Mouse (Mus musculus): Measurements from ENCODE around the gene Hspa12a. TPM values are rescaled to one million over a fixed set of nuclear protein-coding genes. Genes with fewer than 3 reads are reported as not detected.

Gene Hspa12a
- polyA plus RNA-seq, 1 experiment from 2014 or later = 0.53 TPM

GRCm38 (mm10) chr19:58776461-58776860 is 167.0 kb downstream of the Hspa12a start:
- H3K9ac ChIP-seq = no peak overlapping the region
- WGBS (ENCODE audit: insufficient replicate concordance) = 43% methylated on average over 5 of the region's 5 CpGs
- no peak overlapping the region for H3K4me2 ChIP-seq
- no peaks in the 10 kb centered on the region for H3K27me3 ChIP-seq
- DNase-seq (no peak), ATAC-seq (ENCODE audit: low read depth) (no peak)
- H3K4me3 ChIP-seq (replicated peaks) = no peak overlapping the region
- H3K36me3 ChIP-seq = no peaks in the 10 kb centered on the region
- H3K27ac ChIP-seq = no peak overlapping the region
- H3K9me3 ChIP-seq (replicated peaks) = no peaks in the 10 kb centered on the region
- H3K4me1 ChIP-seq (replicated peaks) = no peaks in the 10 kb centered on the region

- no peaks in the 10 kb centered on the region for H3K4me1 ChIP-seq (replicated peaks)
- ATAC-seq (ENCODE audit: low read depth) (no peak), DNase-seq (no peak)
- H3K4me3 ChIP-seq (replicated peaks) = no peak overlapping the region
- H3K27ac ChIP-seq = no peak overlapping the region
- no peaks in the 10 kb centered on the region for H3K36me3 ChIP-seq
- 86% methylated on average over 6 of the region's 6 CpGs for WGBS (ENCODE audit: insufficient replicate concordance)
- no peaks in the 10 kb centered on the region for H3K9me3 ChIP-seq (replicated peaks)
- H3K4me2 ChIP-seq = no peak overlapping the region
- H3K9ac ChIP-seq = no peak overlapping the region
- H3K27me3 ChIP-seq = no peaks in the 10 kb centered on the region
These were observed 176.1 kb downstream of the Hspa12a start for GRCm38 (mm10) chr19:58767329-58767728.

DNA sequence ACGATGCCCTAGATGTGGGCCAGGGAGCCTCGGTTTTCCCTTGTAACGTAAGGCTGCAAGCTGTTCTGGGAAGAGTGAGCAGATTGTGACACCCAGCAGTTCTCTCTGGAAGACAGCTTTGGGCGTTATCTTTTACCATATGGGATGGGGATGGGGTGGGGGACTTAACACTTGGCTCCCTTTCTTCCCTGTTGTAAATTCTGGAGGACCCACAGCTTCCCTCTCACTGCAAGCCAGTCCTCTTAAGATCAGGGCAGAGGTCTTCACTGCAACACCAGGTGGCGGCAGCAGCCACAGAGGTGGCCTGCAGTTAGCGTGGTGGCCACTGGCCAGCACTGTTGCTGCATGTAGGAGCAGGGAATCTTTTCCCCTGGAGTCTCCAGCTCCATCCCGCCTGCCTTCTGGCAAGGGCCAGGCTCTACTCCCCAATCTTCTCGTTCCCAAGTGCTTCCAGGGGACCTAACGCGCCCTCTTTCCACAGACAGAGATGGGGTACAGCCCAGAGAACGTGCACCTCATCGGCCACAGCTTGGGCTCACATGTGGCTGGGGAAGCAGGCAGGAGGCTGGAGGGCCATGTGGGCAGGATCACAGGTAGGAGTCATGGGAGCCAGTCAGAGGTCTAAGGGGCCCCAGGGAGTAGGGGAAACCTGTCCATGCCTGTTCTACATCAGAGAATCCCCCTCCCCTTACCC is 180.5 kb downstream of the Hspa12a start:
- H3K27ac ChIP-seq = no peak overlapping the region
- no peaks in the 10 kb centered on the region for H3K27me3 ChIP-seq
- peaks cover 3% of the 10 kb centered on the region; the same call in 1 of the 2 replicates for H3K4me1 ChIP-seq (replicated peaks)
- 17% methylated on average over 12 of the region's 12 CpGs for WGBS (ENCODE audit: insufficient replicate concordance)
- no peak overlapping the region for H3K4me3 ChIP-seq (replicated peaks)
- peak; percentile 54; the same call in 1 of the 2 replicates for ATAC-seq (ENCODE audit: low read depth)
- no peaks in the 10 kb centered on the region for H3K36me3 ChIP-seq
- H3K4me2 ChIP-seq = no peak overlapping the region
- no peak overlapping the region for H3K9ac ChIP-seq
- no peak for DNase-seq
- no peaks in the 10 kb centered on the region for H3K9me3 ChIP-seq (replicated peaks)

GRCm38 (mm10) chr19:58762316-58762715 is 181.1 kb downstream of the Hspa12a start:
- H3K4me1 ChIP-seq (replicated peaks) = peaks cover 3% of the 10 kb centered on the region; the same call in 1 of the 2 replicates

GRCm38 (mm10) chr19:58759423-58759822 is 184.0 kb downstream of the Hspa12a start, which contains the start of gene Pnliprp2:
Gene Pnliprp2 (plus strand): TSS chr19:58759719.
- Histone ChIP-seq H3K27me3 (no peaks in the 10 kb centered on the region), H3K9ac (no peak within 1 kb of the TSS), H3K27ac (no peak within 1 kb of the TSS), H3K4me3 (replicated peaks) (no peak within 1 kb of the TSS), H3K9me3 (replicated peaks) (0 out of 2 replicates have a peak, but pooled peaks cover 2% of the 10 kb centered on the region), H3K4me1 (replicated peaks) (peaks cover 3% of the 10 kb centered on the region; the same call in 1 of the 2 replicates), H3K36me3 (no peaks in the 10 kb centered on the region), H3K4me2 (no peak within 1 kb of the TSS)
- DNase-seq = peak; percentile 3
- 57% methylated on average over 9 of the region's 9 CpGs for WGBS (ENCODE audit: insufficient replicate concordance)
- peak; percentile 60 for ATAC-seq (ENCODE audit: low read depth)

More at GRCm38 (mm10) chr19:58762316-58762715, 181.1 kb downstream of the Hspa12a start:
- ATAC-seq (ENCODE audit: low read depth) (peak; percentile 42), DNase-seq (no peak)
- Histone ChIP-seq H3K4me2 (no peak overlapping the region), H3K27ac (no peak overlapping the region), H3K9ac (no peak overlapping the region), H3K36me3 (no peaks in the 10 kb centered on the region), H3K4me3 (replicated peaks) (no peak overlapping the region), H3K9me3 (replicated peaks) (no peaks in the 10 kb centered on the region), H3K27me3 (no peaks in the 10 kb centered on the region)
- 20% methylated on average over 6 of the region's 6 CpGs for WGBS (ENCODE audit: insufficient replicate concordance)

DNA sequence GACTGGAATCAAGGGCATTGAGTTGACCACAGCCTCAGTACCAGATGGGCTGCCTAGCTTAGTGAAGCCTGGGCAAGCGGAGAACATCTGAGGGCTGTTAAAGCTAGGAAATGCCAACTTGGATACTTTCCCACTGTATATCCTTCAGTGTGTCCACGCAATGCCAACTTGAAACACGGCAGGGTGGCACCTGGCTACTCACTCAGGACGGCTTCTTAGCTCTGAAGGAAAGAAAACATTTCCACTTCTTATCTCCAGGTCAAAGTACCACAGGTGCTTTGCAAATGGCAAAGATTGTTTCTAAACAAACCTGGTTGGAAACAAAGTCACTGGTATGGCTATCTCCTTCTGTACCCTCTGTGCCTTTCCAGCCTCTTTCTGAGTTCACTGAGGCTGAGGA is 184.6 kb downstream of the Hspa12a start:
- Histone ChIP-seq H3K4me2 (no peak overlapping the region), H3K9me3 (replicated peaks) (0 out of 2 replicates have a peak, but pooled peaks cover 2% of the 10 kb centered on the region), H3K27me3 (no peaks in the 10 kb centered on the region), H3K4me1 (replicated peaks) (peaks cover 3% of the 10 kb centered on the region; the same call in 1 of the 2 replicates), H3K36me3 (no peaks in the 10 kb centered on the region), H3K4me3 (replicated peaks) (no peak overlapping the region), H3K27ac (no peak overlapping the region), H3K9ac (no peak overlapping the region)
- WGBS (ENCODE audit: insufficient replicate concordance) = 66% methylated on average over 4 of the region's 4 CpGs
- DNase-seq (no peak), ATAC-seq (ENCODE audit: low read depth) (no peak)

GRCm38 (mm10) chr19:58751504-58751903 is 191.9 kb downstream of the Hspa12a start:
- no peak overlapping the region for H3K4me3 ChIP-seq (replicated peaks)
- 32% methylated on average over 2 of the region's 2 CpGs for WGBS (ENCODE audit: insufficient replicate concordance)

DNA sequence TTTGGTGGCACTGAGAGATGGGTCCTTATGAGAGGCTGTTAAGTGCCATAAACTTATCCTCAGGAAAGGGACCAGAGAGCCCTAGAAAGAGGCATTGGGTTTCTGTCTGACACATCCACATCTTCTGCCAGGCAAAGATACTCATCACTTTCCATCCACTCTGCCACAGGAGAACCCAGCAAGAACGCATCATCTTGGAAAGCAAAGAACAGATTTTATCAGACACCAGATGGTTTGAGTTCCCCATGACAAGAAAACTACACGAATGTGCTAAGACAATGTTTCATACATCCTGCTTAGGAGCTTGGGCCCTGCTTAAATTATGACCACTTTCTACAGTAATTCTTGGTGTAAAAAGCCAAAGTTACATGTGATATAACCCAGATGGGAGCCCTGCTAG is 192.6 kb downstream of the Hspa12a start:
- ATAC-seq (ENCODE audit: low read depth) (no peak), DNase-seq (no peak)
- no peak overlapping the region for H3K9ac ChIP-seq
- no peaks in the 10 kb centered on the region for H3K27me3 ChIP-seq
- H3K27ac ChIP-seq = no peak overlapping the region
- H3K4me2 ChIP-seq = no peak overlapping the region
- H3K4me1 ChIP-seq (replicated peaks) = no peaks in the 10 kb centered on the region
- no peak overlapping the region for H3K4me3 ChIP-seq (replicated peaks)
- H3K9me3 ChIP-seq (replicated peaks) = no peaks in the 10 kb centered on the region
- H3K36me3 ChIP-seq = no peaks in the 10 kb centered on the region
- 49% methylated on average over 2 of the region's 2 CpGs for WGBS (ENCODE audit: insufficient replicate concordance)

More at GRCm38 (mm10) chr19:58751504-58751903, 191.9 kb downstream of the Hspa12a start:
- Histone ChIP-seq H3K27ac (no peak overlapping the region), H3K9ac (no peak overlapping the region), H3K4me2 (no peak overlapping the region), H3K9me3 (replicated peaks) (0 out of 2 replicates have a peak, but pooled peaks cover 2% of the 10 kb centered on the region), H3K36me3 (no peaks in the 10 kb centered on the region), H3K27me3 (no peaks in the 10 kb centered on the region), H3K4me1 (replicated peaks) (no peaks in the 10 kb centered on the region)
- no peak for DNase-seq
- no peak for ATAC-seq (ENCODE audit: low read depth)

GRCm38 (mm10) chr19:58747498-58748000 is 195.9 kb downstream of the Hspa12a start:
- no peak overlapping the region for H3K9ac ChIP-seq
- no peak overlapping the region for H3K4me2 ChIP-seq
- no peaks in the 10 kb centered on the region for H3K9me3 ChIP-seq (replicated peaks)
- H3K27ac ChIP-seq = no peak overlapping the region
- ATAC-seq (ENCODE audit: low read depth) = no peak
- DNase-seq = no peak
- H3K27me3 ChIP-seq = no peaks in the 10 kb centered on the region
- H3K4me1 ChIP-seq (replicated peaks) = no peaks in the 10 kb centered on the region
- no peaks in the 10 kb centered on the region for H3K36me3 ChIP-seq
- no peak overlapping the region for H3K4me3 ChIP-seq (replicated peaks)
- 63% methylated on average over 9 of the region's 9 CpGs for WGBS (ENCODE audit: insufficient replicate concordance)

Small RNA genes lying within 50 kb of the gene (microRNA-seq; reads per million reads assigned to microRNA genes)
- 3.8 reads per million, percentile 7 among the genes with 10 or more reads in this experiment for gene Mir3086

Other genes starting within 250 kb of the Hspa12a start
- 39.9 and 46.6 TPM in 2 replicates for gene Pnliprp1, start 214.8 kb downstream of the Hspa12a start, polyA plus RNA-seq (2015; fragmentation: Nextera tagmentation; extraction: Ambion mirVana)
- 5.3 and 6.4 TPM in 2 replicates for gene Pnliprp2, start 183.9 kb downstream of the Hspa12a start, polyA plus RNA-seq (2015; fragmentation: Nextera tagmentation; extraction: Ambion mirVana)
- gene 1700019N19Rik, start 149.2 kb downstream of the Hspa12a start, polyA plus RNA-seq (2015; fragmentation: Nextera tagmentation; extraction: Ambion mirVana) = 0.12 and 0.17 TPM in 2 replicates
- gene Eno4, start 229 bp downstream of the Hspa12a start, polyA plus RNA-seq (2015; fragmentation: Nextera tagmentation; extraction: Ambion mirVana) = 0.06 and 0.08 TPM in 2 replicates
- 0.45 and 0.60 TPM in 2 replicates for gene Shtn1, start 132.4 kb upstream of the Hspa12a start, polyA plus RNA-seq (2015; fragmentation: Nextera tagmentation; extraction: Ambion mirVana)
- not detected in 2 replicates for gene Vax1, start 226.4 kb upstream of the Hspa12a start, polyA plus RNA-seq (2015; fragmentation: Nextera tagmentation; extraction: Ambion mirVana)

All from liver, embryonic 13.5 days (tissue).